In genomic region chr6:136291951-136292714, GRCm38 (mm10) we compare ENCODE assay signal across 28 mouse cellular contexts. TPM values are rescaled to one million over a fixed set of nuclear protein-coding genes. Genes with fewer than 3 reads are reported as not detected.
A peak's percentile ranks its signal among the peaks of the same experiment; 100 is the strongest.
DNase-seq lines count a peak whose midpoint lies in the region; ATAC-seq and TF ChIP-seq lines count a peak whose summit lies in the region.
"Had no signal": no experiment of that assay in that cellular context is flagged by ENCODE, and none has a peak within 500 bp of the region (broad histone marks: within the 10 kb centered on the region; RNA-seq: fewer than 3 reads in every experiment).

No protein-coding gene starts in this region.

- no peak for TF ChIP-seq CTCF in intestine, postnatal 0 days (IDR thresholded peaks at IDR 0.05; ENCODE audit: low read depth)
- TF ChIP-seq CTCF in kidney, postnatal 0 days (IDR thresholded peaks at IDR 0.05; ENCODE audit: low read depth) = no peak
- no peak for TF ChIP-seq CTCF in lung, postnatal 0 days (IDR thresholded peaks at IDR 0.05)

- 0 out of 2 replicates have a peak, but pooled peaks cover 3% of the 10 kb centered on the region for H3K9me3 ChIP-seq in intestine, embryonic 14.5 days (ENCODE audit: control insufficient read depth, low read length)
- no peaks in the 10 kb centered on the region for H3K9me3 ChIP-seq in intestine, postnatal 0 days (ENCODE audit: control insufficient read depth)
- H3K9me3 ChIP-seq in kidney, postnatal 0 days (replicated peaks; ENCODE audit: low read length) = no peaks in the 10 kb centered on the region
- H3K9me3 ChIP-seq in lung, postnatal 0 days (ENCODE audit: low read length) = no peaks in the 10 kb centered on the region
- H3K9me3 ChIP-seq: embryonic facial prominence, embryonic 12.5 days; liver, embryonic 12.5 days; neural tube, embryonic 12.5 days had no signal

- ATAC-seq in intestine, embryonic 14.5 days (replicated peaks; ENCODE audit: low FRiP score, low TSS enrichment, low read depth) = peak; percentile 77; the same call in 1 of the 2 replicates
- no peak for ATAC-seq in intestine, postnatal 0 days
- ATAC-seq in kidney, postnatal 0 days (replicated peaks; ENCODE audit: low FRiP score, low read depth) = no peak; the same call in 1 of the 2 replicates
- ATAC-seq in lung, postnatal 0 days = peak; percentile 80
- ATAC-seq: forebrain, embryonic 14.5 days; liver, embryonic 12.5 days; liver, postnatal 0 days had no signal

- no peaks in the 10 kb centered on the region for H3K4me1 ChIP-seq in intestine, embryonic 14.5 days (replicated peaks; ENCODE audit: control insufficient read depth, insufficient read depth, low read length)
- no peaks in the 10 kb centered on the region for H3K4me1 ChIP-seq in intestine, postnatal 0 days (replicated peaks; ENCODE audit: control insufficient read depth, insufficient read depth, low read length)
- no peaks in the 10 kb centered on the region for H3K4me1 ChIP-seq in kidney, postnatal 0 days (replicated peaks; ENCODE audit: insufficient read depth, low read length)
- H3K4me1 ChIP-seq in lung, postnatal 0 days (ENCODE audit: insufficient read depth, low read depth, low read length) = no peaks in the 10 kb centered on the region
- H3K4me1 ChIP-seq: embryonic facial prominence, embryonic 12.5 days; heart, embryonic 13.5 days; liver, embryonic 12.5 days; midbrain, embryonic 12.5 days; neural tube, embryonic 12.5 days had no signal

- H3K4me2 ChIP-seq in intestine, embryonic 14.5 days (ENCODE audit: low read length) = no peak overlapping the region
- H3K4me2 ChIP-seq in intestine, postnatal 0 days (replicated peaks; ENCODE audit: low read depth) = no peak overlapping the region; the same call in 1 of the 2 replicates
- no peak overlapping the region for H3K4me2 ChIP-seq in kidney, postnatal 0 days (ENCODE audit: low read length)
- peak overlapping the region; percentile 17; the same call in 1 of the 2 replicates for H3K4me2 ChIP-seq in lung, postnatal 0 days (replicated peaks; ENCODE audit: low read depth, low read length)
- H3K4me2 ChIP-seq: embryonic facial prominence, embryonic 12.5 days; heart, embryonic 13.5 days; hindbrain, embryonic 14.5 days; liver, embryonic 12.5 days; midbrain, embryonic 12.5 days; neural tube, embryonic 12.5 days had no signal

- WGBS in intestine, embryonic 14.5 days = 59% methylated on average over 11 of the region's 11 CpGs
- 32% methylated on average over 11 of the region's 11 CpGs for WGBS in intestine, postnatal 0 days
- WGBS in kidney, postnatal 0 days = 35% methylated on average over 11 of the region's 11 CpGs
- WGBS in lung, postnatal 0 days = 44% methylated on average over 11 of the region's 11 CpGs

- no peak overlapping the region for H3K9ac ChIP-seq in intestine, embryonic 14.5 days (ENCODE audit: low read length)
- no peak overlapping the region for H3K9ac ChIP-seq in intestine, postnatal 0 days (ENCODE audit: low read depth, low read length)
- H3K9ac ChIP-seq in kidney, postnatal 0 days (ENCODE audit: low read depth, low read length) = no peak overlapping the region
- H3K9ac ChIP-seq in lung, postnatal 0 days (replicated peaks; ENCODE audit: low read depth) = no peak overlapping the region
- H3K9ac ChIP-seq: embryonic facial prominence, embryonic 12.5 days; heart, embryonic 13.5 days; hindbrain, embryonic 14.5 days; liver, embryonic 12.5 days; liver, postnatal 0 days; midbrain, embryonic 12.5 days; neural tube, embryonic 12.5 days had no signal

- no peaks in the 10 kb centered on the region for H3K27me3 ChIP-seq in intestine, embryonic 14.5 days (replicated peaks; ENCODE audit: control insufficient read depth, insufficient read depth, low read length)
- H3K27me3 ChIP-seq in intestine, postnatal 0 days (replicated peaks; ENCODE audit: control insufficient read depth, insufficient read depth, low read length) = no peaks in the 10 kb centered on the region
- no peaks in the 10 kb centered on the region for H3K27me3 ChIP-seq in kidney, postnatal 0 days (ENCODE audit: insufficient read depth, low read length)
- no peaks in the 10 kb centered on the region for H3K27me3 ChIP-seq in lung, postnatal 0 days (replicated peaks; ENCODE audit: insufficient read depth, low read length)
- H3K27me3 ChIP-seq: embryonic facial prominence, embryonic 12.5 days; heart, embryonic 13.5 days; liver, embryonic 12.5 days; midbrain, embryonic 12.5 days; neural tube, embryonic 12.5 days had no signal

- H3K4me3 ChIP-seq in intestine, embryonic 14.5 days (ENCODE audit: low read depth, low read length) = no peak overlapping the region
- no peak overlapping the region for H3K4me3 ChIP-seq in intestine, postnatal 0 days (ENCODE audit: low read depth, low read length)
- no peak overlapping the region for H3K4me3 ChIP-seq in kidney, postnatal 0 days (replicated peaks; ENCODE audit: low read depth, low read length)
- H3K4me3 ChIP-seq in lung, postnatal 0 days (ENCODE audit: low read depth, low read length) = no peak overlapping the region
- H3K4me3 ChIP-seq: embryonic facial prominence, embryonic 12.5 days; heart, embryonic 13.5 days; liver, embryonic 12.5 days; midbrain, embryonic 12.5 days; myocyte; neural tube, embryonic 12.5 days had no signal

- H3K36me3 ChIP-seq in intestine, embryonic 14.5 days (ENCODE audit: control insufficient read depth, insufficient read depth, low read length) = no peaks in the 10 kb centered on the region
- no peaks in the 10 kb centered on the region for H3K36me3 ChIP-seq in intestine, postnatal 0 days (ENCODE audit: control insufficient read depth, insufficient read depth)
- no peaks in the 10 kb centered on the region for H3K36me3 ChIP-seq in kidney, postnatal 0 days (ENCODE audit: insufficient read depth, low read length)
- no peaks in the 10 kb centered on the region for H3K36me3 ChIP-seq in lung, postnatal 0 days (ENCODE audit: insufficient read depth, low read length)
- H3K36me3 ChIP-seq: embryonic facial prominence, embryonic 12.5 days; heart, embryonic 13.5 days; liver, embryonic 12.5 days; midbrain, embryonic 12.5 days; neural tube, embryonic 12.5 days had no signal

- peak; percentile 55; the same call in 1 of the 2 replicates for TF ChIP-seq EP300 in lung, postnatal 0 days (IDR thresholded peaks at IDR 0.05)

- no peak for DNase-seq in intestine, embryonic 14.5 days (ENCODE audit: low spot score)
- peak; percentile 25 for DNase-seq in kidney, postnatal 0 days (ENCODE audit: low spot score)
- DNase-seq in kidney, postnatal 10 days = no peak
- DNase-seq in lung, postnatal 0 days (ENCODE audit: low spot score) = peak; percentile 63
- no peak for DNase-seq in lung, postnatal 25 days (ENCODE audit: low spot score)
- peak; percentile 36 for DNase-seq in yolk sac, embryonic 10.5 days (ENCODE audit: low spot score)
- no peak for DNase-seq in thymus, postnatal 25 days
- DNase-seq: adrenal gland, postnatal 14 days; cerebellum, adult 11 months; cerebellum, adult 9-10 months; cerebellum, postnatal 36 days; gastrocnemius, postnatal 14 days; heart, postnatal 10 days; layer of hippocampus, postnatal 36 days; left cerebral cortex, postnatal 4 days; liver, postnatal 0 days; right cerebral cortex, adult 18-20 months; spleen, adult 18-20 months had no signal

- H3K27ac ChIP-seq in intestine, embryonic 14.5 days (ENCODE audit: low read depth) = no peak overlapping the region
- H3K27ac ChIP-seq in intestine, postnatal 0 days (ENCODE audit: low read depth, low read length) = no peak overlapping the region
- no peak overlapping the region for H3K27ac ChIP-seq in kidney, postnatal 0 days
- H3K27ac ChIP-seq in lung, postnatal 0 days (ENCODE audit: low read length) = no peak overlapping the region
- H3K27ac ChIP-seq: embryonic facial prominence, embryonic 12.5 days; heart, embryonic 13.5 days; hindbrain, embryonic 14.5 days; liver, embryonic 12.5 days; midbrain, embryonic 12.5 days; neural tube, embryonic 12.5 days had no signal

RNA-seq across cellular contexts. Expression of gene Gm8994, which starts 35.2 kb away (rescaled TPM):
- not detected in 2 replicates for polyA plus RNA-seq in intestine, embryonic 14.5 days (2014; fragmentation: Nextera tagmentation; extraction: Ambion mirVana)
- not detected in 2 replicates for polyA plus RNA-seq in intestine, postnatal 0 days (2015; fragmentation: Nextera tagmentation; extraction: Ambion mirVana)
- polyA plus RNA-seq in kidney, postnatal 0 days (2015; fragmentation: Nextera tagmentation; extraction: Ambion mirVana) = not detected in 2 replicates
- polyA plus RNA-seq in lung, postnatal 0 days (2015; fragmentation: Nextera tagmentation; extraction: Ambion mirVana) = not detected in 2 replicates
- polyA plus RNA-seq: embryonic facial prominence, embryonic 12.5 days; forebrain, embryonic 14.5 days; heart, embryonic 13.5 days; hindbrain, embryonic 14.5 days; liver, embryonic 12.5 days; liver, postnatal 0 days; midbrain, embryonic 12.5 days; midbrain, postnatal 0 days; myocyte; neural tube, embryonic 12.5 days had no signal

Comparison
In these comparisons a context has a peak if more than half of its experiments do, and no peak if none do; other contexts are left out.
1. ATAC-seq: peak in intestine, embryonic 14.5 days (single experiment) and lung, postnatal 0 days (single experiment); none in intestine, postnatal 0 days (single experiment) and kidney, postnatal 0 days (single experiment).
2. DNase-seq: peak in kidney, postnatal 0 days (single experiment), lung, postnatal 0 days (single experiment) and yolk sac, embryonic 10.5 days (single experiment); none in intestine, embryonic 14.5 days (single experiment), kidney, postnatal 10 days (single experiment), lung, postnatal 25 days (single experiment) and thymus, postnatal 25 days (single experiment).